Mouse (Mus musculus): ENCODE results near the gene Sgsm1. TPM values are rescaled to one million over a fixed set of nuclear protein-coding genes. Genes with fewer than 3 reads are reported as not detected.
A peak's percentile ranks its signal among the peaks of the same experiment; 100 is the strongest.

The Sgsm1 gene
- polyA plus RNA-seq, 1 experiment from 2014 or later, result 10.7 TPM

DNA sequence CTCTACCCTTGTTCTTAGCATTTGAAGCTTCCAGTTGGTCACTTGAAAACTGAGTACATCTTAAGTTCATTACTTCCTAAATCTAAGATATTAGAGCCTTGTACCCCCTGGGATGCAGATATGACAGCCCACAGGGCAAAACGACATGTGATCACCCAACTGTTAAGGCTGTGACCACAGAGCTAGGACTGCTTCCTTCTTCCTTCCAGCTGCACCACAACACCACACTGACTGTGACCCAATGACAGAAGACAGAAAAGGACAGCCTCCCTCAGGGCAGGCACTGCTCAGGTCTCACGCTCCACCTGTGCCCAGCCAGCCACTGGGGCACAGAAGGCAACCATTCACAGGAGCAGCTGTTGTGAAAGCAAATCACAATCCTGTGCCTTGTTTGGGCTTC is 26.9 kb downstream of the Sgsm1 start:
- 71% methylated on average over 2 of the region's 2 CpGs for WGBS
- Histone ChIP-seq H3K36me3 (ENCODE audit: control insufficient read depth, insufficient read depth, low read length) (no peaks in the 10 kb centered on the region), H3K9me3 (ENCODE audit: control insufficient read depth, low read length) (no peaks in the 10 kb centered on the region), H3K4me3 (ENCODE audit: low read depth, low read length) (no peak overlapping the region), H3K27me3 (ENCODE audit: control insufficient read depth, insufficient read depth, low read length) (peaks cover 18% of the 10 kb centered on the region), H3K4me1 (ENCODE audit: control insufficient read depth, insufficient read depth, low read length) (no peaks in the 10 kb centered on the region), H3K27ac (ENCODE audit: low read depth, low read length) (no peak overlapping the region), H3K4me2 (ENCODE audit: low read depth) (no peak overlapping the region), H3K9ac (ENCODE audit: low read length) (no peak overlapping the region)
- DNase-seq (ENCODE audit: low spot score) (no peak), ATAC-seq (ENCODE audit: insufficient read depth, low FRiP score, low TSS enrichment) (no peak)

GRCm38 (mm10) chr5:113281557-113281956 is 29.0 kb downstream of the Sgsm1 start:
- Histone ChIP-seq H3K9me3 (ENCODE audit: control insufficient read depth, low read length) (no peaks in the 10 kb centered on the region), H3K27ac (ENCODE audit: low read depth, low read length) (no peak overlapping the region), H3K27me3 (ENCODE audit: control insufficient read depth, insufficient read depth, low read length) (no peaks in the 10 kb centered on the region), H3K4me1 (ENCODE audit: control insufficient read depth, insufficient read depth, low read length) (no peaks in the 10 kb centered on the region), H3K36me3 (ENCODE audit: control insufficient read depth, insufficient read depth, low read length) (no peaks in the 10 kb centered on the region), H3K4me3 (ENCODE audit: low read depth, low read length) (no peak overlapping the region), H3K4me2 (ENCODE audit: low read depth) (no peak overlapping the region), H3K9ac (ENCODE audit: low read length) (no peak overlapping the region)
- ATAC-seq (ENCODE audit: insufficient read depth, low FRiP score, low TSS enrichment) (no peak), DNase-seq (ENCODE audit: low spot score) (no peak)
- WGBS, result 93% methylated on average over 7 of the region's 7 CpGs

DNA sequence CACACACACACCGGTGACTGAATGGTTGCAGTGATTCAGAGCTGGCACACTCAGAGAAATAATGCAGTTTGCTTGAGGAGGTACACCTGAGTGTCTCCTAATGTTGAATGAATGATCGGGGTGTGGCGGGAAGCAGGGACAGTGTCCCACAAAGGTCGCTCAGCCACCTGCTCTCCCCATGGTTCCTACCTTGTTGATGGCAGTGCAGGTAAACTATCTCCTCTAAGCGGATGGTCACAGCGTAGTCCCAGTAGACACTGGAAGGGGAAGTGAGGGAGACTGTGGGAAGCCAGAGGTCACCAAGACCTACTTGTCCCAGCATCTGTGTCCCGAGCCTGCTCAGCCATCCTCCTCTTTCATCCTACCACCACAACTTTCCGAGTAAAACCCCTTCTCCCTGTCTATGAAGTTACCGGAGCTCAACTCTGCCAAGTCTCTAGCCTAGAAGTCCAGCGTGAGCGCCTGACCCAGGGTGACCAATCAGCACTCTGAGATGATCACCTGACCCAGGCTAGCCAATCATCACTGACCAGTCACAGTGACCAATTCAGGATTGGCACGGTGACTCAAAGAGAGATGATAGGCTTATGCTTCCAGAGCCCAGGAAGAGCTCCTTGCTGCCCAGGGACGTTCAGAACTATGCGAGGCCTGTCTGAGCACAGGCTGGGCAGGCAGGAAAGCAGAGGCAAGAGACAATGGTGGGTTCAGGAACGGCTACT is 30.3 kb downstream of the Sgsm1 start:
- ATAC-seq (ENCODE audit: insufficient read depth, low FRiP score, low TSS enrichment) (peak; percentile 75), DNase-seq (ENCODE audit: low spot score) (peak; percentile 77)
- H3K9me3 ChIP-seq (ENCODE audit: control insufficient read depth, low read length), result no peaks in the 10 kb centered on the region
- H3K9ac ChIP-seq (ENCODE audit: low read length), result peak overlapping the region; percentile 47
- H3K4me3 ChIP-seq (ENCODE audit: low read depth, low read length), result peak overlapping the region; percentile 26
- no peaks in the 10 kb centered on the region for H3K4me1 ChIP-seq (ENCODE audit: control insufficient read depth, insufficient read depth, low read length)
- 28% methylated on average over 15 of the region's 15 CpGs for WGBS
- H3K27ac ChIP-seq (ENCODE audit: low read depth, low read length), result 0 out of 2 replicates have a peak overlapping the region, but pooled peaks have one; percentile 27
- no peaks in the 10 kb centered on the region; the same call in 1 of the 2 replicates for H3K36me3 ChIP-seq (ENCODE audit: control insufficient read depth, insufficient read depth, low read length)
- no peaks in the 10 kb centered on the region for H3K27me3 ChIP-seq (ENCODE audit: control insufficient read depth, insufficient read depth, low read length)
- peak overlapping the region; percentile 48 for H3K4me2 ChIP-seq (ENCODE audit: low read depth)

GRCm38 (mm10) chr5:113275839-113276238 is 34.7 kb downstream of the Sgsm1 start:
- H3K27me3 ChIP-seq (ENCODE audit: control insufficient read depth, insufficient read depth, low read length), result no peaks in the 10 kb centered on the region
- 76% methylated on average over 10 of the region's 10 CpGs for WGBS
- DNase-seq (ENCODE audit: low spot score) (no peak), ATAC-seq (ENCODE audit: insufficient read depth, low FRiP score, low TSS enrichment) (no peak)
- H3K36me3 ChIP-seq (ENCODE audit: control insufficient read depth, insufficient read depth, low read length), result no peaks in the 10 kb centered on the region; the same call in 1 of the 2 replicates
- H3K4me2 ChIP-seq (ENCODE audit: low read depth), result no peak overlapping the region
- H3K27ac ChIP-seq (ENCODE audit: low read depth, low read length), result no peak overlapping the region
- H3K4me1 ChIP-seq (ENCODE audit: control insufficient read depth, insufficient read depth, low read length), result no peaks in the 10 kb centered on the region
- no peak overlapping the region for H3K4me3 ChIP-seq (ENCODE audit: low read depth, low read length)
- no peak overlapping the region for H3K9ac ChIP-seq (ENCODE audit: low read length)
- H3K9me3 ChIP-seq (ENCODE audit: control insufficient read depth, low read length), result no peaks in the 10 kb centered on the region

- no peak overlapping the region for H3K4me2 ChIP-seq (ENCODE audit: low read depth)
- no peaks in the 10 kb centered on the region for H3K9me3 ChIP-seq (ENCODE audit: control insufficient read depth, low read length)
- no peaks in the 10 kb centered on the region for H3K27me3 ChIP-seq (ENCODE audit: control insufficient read depth, insufficient read depth, low read length)
- WGBS, result 74% methylated on average over 11 of the region's 11 CpGs
- H3K27ac ChIP-seq (ENCODE audit: low read depth, low read length), result no peak overlapping the region
- no peak for ATAC-seq (ENCODE audit: insufficient read depth, low FRiP score, low TSS enrichment)
- H3K36me3 ChIP-seq (ENCODE audit: control insufficient read depth, insufficient read depth, low read length), result no peaks in the 10 kb centered on the region; the same call in 1 of the 2 replicates
- no peaks in the 10 kb centered on the region for H3K4me1 ChIP-seq (ENCODE audit: control insufficient read depth, insufficient read depth, low read length)
- DNase-seq (ENCODE audit: low spot score), result no peak
- no peak overlapping the region for H3K4me3 ChIP-seq (ENCODE audit: low read depth, low read length)
- H3K9ac ChIP-seq (ENCODE audit: low read length), result no peak overlapping the region
These were observed 39.3 kb downstream of the Sgsm1 start for GRCm38 (mm10) chr5:113271207-113271811.

DNA sequence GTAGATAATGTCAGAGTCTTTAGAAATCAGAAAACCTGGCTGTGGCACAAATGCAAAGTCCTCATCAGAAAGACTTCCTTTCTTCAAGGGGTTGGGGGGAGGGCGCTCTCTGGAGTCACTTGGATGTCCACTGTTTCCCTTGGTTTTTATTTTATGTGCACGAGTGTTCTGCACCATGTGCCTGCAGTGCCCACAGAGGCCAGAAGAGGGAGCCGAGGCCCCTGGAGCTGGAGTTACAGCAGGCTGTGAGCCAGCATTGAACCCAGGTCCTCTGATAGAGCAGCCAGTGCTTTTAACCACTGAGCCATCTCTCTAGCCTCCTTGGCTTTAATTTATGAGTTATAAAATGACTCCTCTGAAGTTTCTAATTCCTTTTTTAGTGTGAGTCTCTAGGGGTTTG is 40.5 kb downstream of the Sgsm1 start:
- Histone ChIP-seq H3K4me3 (ENCODE audit: low read depth, low read length) (no peak overlapping the region), H3K27ac (ENCODE audit: low read depth, low read length) (no peak overlapping the region), H3K9ac (ENCODE audit: low read length) (no peak overlapping the region), H3K27me3 (ENCODE audit: control insufficient read depth, insufficient read depth, low read length) (no peaks in the 10 kb centered on the region), H3K36me3 (ENCODE audit: control insufficient read depth, insufficient read depth, low read length) (no peaks in the 10 kb centered on the region; the same call in 1 of the 2 replicates), H3K9me3 (ENCODE audit: control insufficient read depth, low read length) (no peaks in the 10 kb centered on the region), H3K4me1 (ENCODE audit: control insufficient read depth, insufficient read depth, low read length) (no peaks in the 10 kb centered on the region), H3K4me2 (ENCODE audit: low read depth) (no peak overlapping the region)
- peak; percentile 40 for DNase-seq (ENCODE audit: low spot score)
- ATAC-seq (ENCODE audit: insufficient read depth, low FRiP score, low TSS enrichment), result no peak
- 85% methylated on average over 3 of the region's 3 CpGs for WGBS

GRCm38 (mm10) chr5:113268246-113268645 is 42.3 kb downstream of the Sgsm1 start:
- DNase-seq (ENCODE audit: low spot score) (no peak), ATAC-seq (ENCODE audit: insufficient read depth, low FRiP score, low TSS enrichment) (no peak)
- Histone ChIP-seq H3K4me3 (ENCODE audit: low read depth, low read length) (no peak overlapping the region), H3K4me1 (ENCODE audit: control insufficient read depth, insufficient read depth, low read length) (no peaks in the 10 kb centered on the region), H3K27ac (ENCODE audit: low read depth, low read length) (no peak overlapping the region), H3K9me3 (ENCODE audit: control insufficient read depth, low read length) (no peaks in the 10 kb centered on the region), H3K4me2 (ENCODE audit: low read depth) (no peak overlapping the region), H3K27me3 (ENCODE audit: control insufficient read depth, insufficient read depth, low read length) (no peaks in the 10 kb centered on the region), H3K36me3 (ENCODE audit: control insufficient read depth, insufficient read depth, low read length) (no peaks in the 10 kb centered on the region), H3K9ac (ENCODE audit: low read length) (no peak overlapping the region)

- ATAC-seq (ENCODE audit: insufficient read depth, low FRiP score, low TSS enrichment) (no peak), DNase-seq (ENCODE audit: low spot score) (no peak)
- Histone ChIP-seq H3K9me3 (ENCODE audit: control insufficient read depth, low read length) (no peaks in the 10 kb centered on the region), H3K36me3 (ENCODE audit: control insufficient read depth, insufficient read depth, low read length) (no peaks in the 10 kb centered on the region), H3K27me3 (ENCODE audit: control insufficient read depth, insufficient read depth, low read length) (no peaks in the 10 kb centered on the region), H3K4me3 (ENCODE audit: low read depth, low read length) (no peak overlapping the region), H3K9ac (ENCODE audit: low read length) (no peak overlapping the region), H3K4me1 (ENCODE audit: control insufficient read depth, insufficient read depth, low read length) (no peaks in the 10 kb centered on the region), H3K4me2 (ENCODE audit: low read depth) (no peak overlapping the region), H3K27ac (ENCODE audit: low read depth, low read length) (no peak overlapping the region)
- WGBS, result 86% methylated on average over 8 of the region's 8 CpGs
These were observed 44.9 kb downstream of the Sgsm1 start for GRCm38 (mm10) chr5:113265637-113266036.

DNA sequence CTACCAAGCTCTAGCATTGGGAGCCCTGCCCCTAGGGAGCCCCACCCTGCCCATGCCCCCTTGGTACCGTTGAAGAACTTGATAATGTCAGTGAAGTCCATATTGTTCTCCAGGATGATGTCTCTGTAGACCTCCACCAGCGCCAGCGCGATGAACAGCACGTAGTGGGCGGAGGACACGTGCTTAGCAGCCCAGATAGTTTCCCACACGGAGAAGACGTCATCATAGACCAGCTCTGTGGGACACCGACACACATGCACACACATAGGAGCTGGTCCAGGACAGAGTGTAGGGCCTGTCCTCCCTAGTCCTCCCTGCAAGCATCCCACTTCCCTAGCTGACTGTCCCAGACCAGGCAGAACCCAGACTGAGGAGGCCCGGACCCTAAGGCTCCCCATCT is 59.8 kb downstream of the Sgsm1 start:
- Histone ChIP-seq H3K9me3 (ENCODE audit: control insufficient read depth, low read length) (no peaks in the 10 kb centered on the region), H3K4me1 (ENCODE audit: control insufficient read depth, insufficient read depth, low read length) (no peaks in the 10 kb centered on the region), H3K27me3 (ENCODE audit: control insufficient read depth, insufficient read depth, low read length) (no peaks in the 10 kb centered on the region), H3K4me2 (ENCODE audit: low read depth) (no peak overlapping the region), H3K9ac (ENCODE audit: low read length) (no peak overlapping the region), H3K27ac (ENCODE audit: low read depth, low read length) (no peak overlapping the region), H3K4me3 (ENCODE audit: low read depth, low read length) (no peak overlapping the region), H3K36me3 (ENCODE audit: control insufficient read depth, insufficient read depth, low read length) (no peaks in the 10 kb centered on the region)
- 90% methylated on average over 11 of the region's 11 CpGs for WGBS
- ATAC-seq (ENCODE audit: insufficient read depth, low FRiP score, low TSS enrichment) (no peak), DNase-seq (ENCODE audit: low spot score) (no peak)

All from neural tube, embryonic 11.5 days (tissue).